Mouse (Mus musculus) thymus, adult 2 months (tissue): ENCODE results near the gene Ift81.

ENCODE experiments used
- CTCF ChIP-seq: fragments of 200-500 bp; IDR thresholded peaks from 2 replicates; pipeline ENCODE4 v1.5.1; 2012; ENCODE audit warnings: mild to moderate bottlenecking, control low read depth, low read length, moderate library complexity, borderline replicate concordance; ENCODE audit not compliant: control insufficient read depth, poor library complexity, insufficient read depth; ENCODE audit errors: extremely low read depth
- POLR2A ChIP-seq: fragments of 200-500 bp; IDR thresholded peaks from 2 replicates; pipeline ENCODE4 v1.6.1; 2012; ENCODE audit warnings: mild to moderate bottlenecking, low read length, control low read depth, moderate library complexity; ENCODE audit not compliant: control insufficient read depth, poor library complexity, insufficient read depth; ENCODE audit errors: extremely low read depth

DNA sequence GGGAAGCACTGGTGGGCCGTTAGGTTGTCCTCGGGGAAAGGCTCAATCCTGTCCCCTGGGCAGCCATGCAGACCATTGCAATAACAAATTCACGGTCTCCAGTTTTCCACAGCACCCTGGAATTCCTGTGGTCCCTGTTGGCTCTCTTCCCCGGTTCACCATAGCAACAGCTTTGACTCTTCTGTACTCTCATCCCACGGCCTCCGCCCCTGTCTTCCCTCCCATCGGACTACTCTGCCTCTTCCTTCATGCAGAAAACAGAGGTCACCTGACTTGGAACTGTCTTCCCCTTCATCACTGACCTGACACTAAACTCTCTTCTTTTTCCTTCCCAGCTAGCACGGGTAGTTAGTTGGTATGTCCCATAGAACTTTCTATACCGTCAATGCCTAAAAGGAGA is 22.0 kb upstream of the Ift81 start:
- no peak for TF ChIP-seq POLR2A
- no peak for TF ChIP-seq CTCF
